8 mouse cellular contexts compared by ENCODE assay signal in the genomic region with DNA sequence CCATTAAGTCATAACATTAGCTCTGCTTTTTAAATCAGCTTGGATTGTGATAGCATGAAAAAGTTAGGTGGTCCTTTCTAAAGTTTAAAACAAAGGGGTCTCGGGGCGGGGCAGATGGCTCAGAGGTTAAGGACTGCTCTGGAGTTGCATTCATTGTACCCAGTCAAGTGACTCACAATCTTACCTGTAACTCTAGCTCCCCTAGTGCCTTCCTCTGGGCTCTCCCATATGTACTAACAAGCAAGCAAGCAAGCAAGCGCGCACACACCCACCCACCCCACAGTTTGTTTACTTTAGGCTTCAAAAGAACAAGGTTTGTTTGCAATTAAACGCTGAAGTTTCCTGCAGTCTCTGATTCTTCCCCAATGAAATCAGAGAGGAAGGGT.
A peak's percentile ranks its signal among the peaks of the same experiment; 100 is the strongest.
DNase-seq lines count a peak whose midpoint lies in the region; ATAC-seq lines count a peak whose summit lies in the region.

No protein-coding gene starts in this region.

- H3K4me1 ChIP-seq in hindbrain, embryonic 12.5 days: peaks cover 22% of the 10 kb centered on the region
- peaks cover 11% of the 10 kb centered on the region; the same call in 1 of the 2 replicates for H3K4me1 ChIP-seq in liver, embryonic 15.5 days (replicated peaks)

- H3K9ac ChIP-seq in hindbrain, embryonic 12.5 days: no peak overlapping the region
- no peak overlapping the region for H3K9ac ChIP-seq in liver, embryonic 15.5 days

- peak overlapping the region; percentile 35; the same call in 1 of the 2 replicates for H3K27ac ChIP-seq in hindbrain, embryonic 12.5 days
- H3K27ac ChIP-seq in liver, embryonic 15.5 days (replicated peaks): no peak overlapping the region

- H3K4me3 ChIP-seq in hindbrain, embryonic 12.5 days: peak overlapping the region; percentile 33
- peak overlapping the region; percentile 33 for H3K4me3 ChIP-seq in liver, embryonic 15.5 days (replicated peaks)

- peak; percentile 82 for ATAC-seq in hindbrain, embryonic 12.5 days (ENCODE audit: low FRiP score)
- 0 out of 2 replicates have a peak, but pooled peaks have one; percentile 44 for ATAC-seq in liver, embryonic 15.5 days (ENCODE audit: insufficient read depth)
- ATAC-seq in inflammation-experienced regulatory T-cells, adult 6 months: no peak

- H3K36me3 ChIP-seq in hindbrain, embryonic 12.5 days: no peaks in the 10 kb centered on the region
- H3K36me3 ChIP-seq in liver, embryonic 15.5 days (replicated peaks): no peaks in the 10 kb centered on the region

- H3K27me3 ChIP-seq in hindbrain, embryonic 12.5 days: no peaks in the 10 kb centered on the region; the same call in 1 of the 2 replicates
- peaks cover 30% of the 10 kb centered on the region for H3K27me3 ChIP-seq in liver, embryonic 15.5 days

- peak; percentile 7 for DNase-seq in left cerebral cortex, postnatal 4 days
- DNase-seq in left cerebral cortex, postnatal 36 days (ENCODE audit: low spot score in 2 of 2): no peak
- DNase-seq in cerebellum, adult 8-10 months: peak; percentile 9
- DNase-seq in frontal cortex, postnatal 14 days (ENCODE audit: low spot score in 2 of 2): no peak
- no peak for DNase-seq in gastrocnemius, postnatal 4 days (ENCODE audit: low spot score in 2 of 2)

- no peaks in the 10 kb centered on the region; the same call in 1 of the 2 replicates for H3K9me3 ChIP-seq in hindbrain, embryonic 12.5 days (replicated peaks)
- no peaks in the 10 kb centered on the region for H3K9me3 ChIP-seq in liver, embryonic 15.5 days (replicated peaks)

- peak overlapping the region; percentile 76 for H3K4me2 ChIP-seq in hindbrain, embryonic 12.5 days (replicated peaks)
- peak overlapping the region; percentile 61 for H3K4me2 ChIP-seq in liver, embryonic 15.5 days

- intact Hi-C loops in left cerebral cortex, postnatal 4 days (cut with DNase I): loop anchor here (10.0 kb wide), 1 partner anchor 101 kb away; no protein-coding TSS in a partner anchor
- intact Hi-C loops in left cerebral cortex, postnatal 36 days (cut with DNase I): no loop called here

- whole genome bisulfite sequencing in hindbrain, embryonic 12.5 days: 3% methylated on average over 5 of the region's 5 CpGs
- 4% methylated on average over 5 of the region's 5 CpGs for WGBS in liver, embryonic 15.5 days (ENCODE audit: insufficient replicate concordance)

Comparison
In these comparisons a context has a peak if more than half of its experiments do, and no peak if none do; other contexts are left out.
1. DNase-seq: peak in left cerebral cortex, postnatal 4 days (single experiment) and cerebellum, adult 8-10 months (single experiment); none in left cerebral cortex, postnatal 36 days (0 of 2), frontal cortex, postnatal 14 days (0 of 2) and gastrocnemius, postnatal 4 days (0 of 2).